Mouse (Mus musculus): ENCODE measurements at regions not wholly inside any gene's neighbourhood (a gene's known extent, or its start where the extent isn't known, plus 50 kb on each side); places are given as distances from the start of the nearest gene placed in this dataset.
A peak's percentile ranks its signal among the peaks of the same experiment; 100 is the strongest.

DNA sequence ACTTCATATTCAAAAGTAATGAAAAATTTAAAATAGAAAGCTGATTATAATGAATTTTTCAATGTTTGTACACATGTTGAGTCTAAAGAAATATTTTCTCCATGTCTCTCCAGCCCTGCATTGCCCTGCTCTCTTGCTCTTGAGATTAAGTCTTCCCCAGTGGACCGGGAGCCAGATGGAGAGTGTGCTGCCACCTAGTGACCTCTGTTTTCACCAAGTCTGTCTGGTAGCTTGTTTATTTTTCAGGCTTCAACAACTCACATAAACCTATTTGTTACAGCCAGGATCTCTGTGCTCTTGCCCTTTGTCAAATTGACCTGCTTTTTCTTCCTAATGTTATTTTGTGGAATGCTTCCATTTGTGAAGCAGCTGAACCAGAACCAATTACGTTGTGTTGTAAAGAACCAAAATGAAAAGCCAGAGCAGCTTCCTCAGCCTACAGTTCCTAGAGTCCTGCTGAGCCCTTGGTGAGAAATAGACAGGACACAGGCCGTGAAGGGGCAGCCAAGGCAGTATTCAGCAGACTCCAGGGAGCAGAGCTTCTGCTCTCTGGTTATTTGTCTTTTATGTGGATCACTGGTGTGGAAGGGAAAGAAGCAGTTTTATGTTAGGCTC is 655.5 kb downstream of the Kcna4 start:
- TF ChIP-seq NELFE (IDR thresholded peaks at IDR 0.05; ENCODE audit: low read depth, low read length) = no peak
- no peak for TF ChIP-seq E2F4 (IDR thresholded peaks at IDR 0.05; ENCODE audit: borderline replicate concordance, low read depth, low read length)
- peak; percentile 26 to 72 (median 68); a peak in 4 of 6 replicates for TF ChIP-seq CTCF (IDR thresholded peaks at IDR 0.05 in 2 of 3, conservative IDR thresholded peaks at IDR 0.05 in 1 of 3; ENCODE audit: control insufficient read depth in 1 of 3, insufficient read depth in 1 of 3, low read depth in 2 of 3, low read length in 3 of 3, poor library complexity in 1 of 3, severe bottlenecking in 1 of 3)
- TF ChIP-seq MAFK (IDR thresholded peaks at IDR 0.05; ENCODE audit: borderline replicate concordance, low read depth, low read length) = no peak
- TF ChIP-seq CHD2 (IDR thresholded peaks at IDR 0.05; ENCODE audit: low read length) = no peak
- no peak for TF ChIP-seq SIN3A (IDR thresholded peaks at IDR 0.05; ENCODE audit: low read length)
- no peak for TF ChIP-seq EP300 (IDR thresholded peaks at IDR 0.05; ENCODE audit: low read depth in 1 of 2, low read length in 2 of 2)
- TF ChIP-seq POLR2A (IDR thresholded peaks at IDR 0.05; ENCODE audit: control insufficient read depth in 1 of 2, insufficient read depth in 1 of 2, low read depth in 1 of 2, low read length in 2 of 2, poor library complexity in 1 of 2) = no peak
